Mouse (Mus musculus) myocyte (in vitro differentiated cells): Measurements from ENCODE around the gene Tiprl. TPM values are rescaled to one million over a fixed set of nuclear protein-coding genes. Genes with fewer than 3 reads are reported as not detected.

Source experiments
- H3K27me3 ChIP-seq: one replicate; pipeline ENCODE4 v1.6.1; 2011; ENCODE audit not compliant: control insufficient read depth, insufficient read depth, insufficient read length
- H3K36me3 ChIP-seq: one replicate; pipeline ENCODE4 v1.6.1; 2011; ENCODE audit not compliant: control insufficient read depth, insufficient read depth
- H3K4me2 ChIP-seq: one replicate; pipeline ENCODE4 v1.6.1; 2011; ENCODE audit warnings: low read depth, control low read depth
- H3K4me3 ChIP-seq: one replicate; pipeline ENCODE4 v1.5.1; 2011; ENCODE audit warnings: mild to moderate bottlenecking, control low read depth, moderate library complexity
- H3K79me2 ChIP-seq: one replicate; pipeline ENCODE4 v1.6.1; 2011; ENCODE audit not compliant: control insufficient read depth, insufficient read depth
- H3ac ChIP-seq: one replicate; pipeline ENCODE4 v1.6.1; 2011; ENCODE audit not compliant: control insufficient read depth, insufficient read length
- CEBPB ChIP-seq: IDR thresholded peaks from 2 replicates; pipeline ENCODE4 v1.6.1; 2011; ENCODE audit warnings: mild to moderate bottlenecking, moderate library complexity; ENCODE audit not compliant: poor library complexity, insufficient read depth, severe bottlenecking
- E2F4 ChIP-seq: IDR thresholded peaks from one replicate; pipeline ENCODE4 v1.6.1; 2011; ENCODE audit warnings: mild to moderate bottlenecking, control low read depth, moderate library complexity; ENCODE audit not compliant: insufficient read depth
- MAX ChIP-seq: IDR thresholded peaks from one replicate; pipeline ENCODE4 v1.6.1; 2011; ENCODE audit warnings: low read depth, mild to moderate bottlenecking, control low read depth
- MYOD1 ChIP-seq, 3 experiments: IDR thresholded peaks; one replicate each; pipeline ENCODE4 v1.6.1; 2011; ENCODE audit warnings: control low read depth in 2 of 3, low read depth in 2 of 3, mild to moderate bottlenecking in 2 of 3, moderate library complexity in 1 of 3; ENCODE audit not compliant: insufficient read length in 2 of 3, control insufficient read depth in 1 of 3
- MYOG ChIP-seq, 3 experiments: IDR thresholded peaks; one replicate each; pipeline ENCODE4 v1.6.1; 2011; ENCODE audit warnings: control low read depth in 2 of 3, low read depth in 2 of 3, mild to moderate bottlenecking in 2 of 3; ENCODE audit not compliant: insufficient read length in 2 of 3, control insufficient read depth in 1 of 3, insufficient read depth in 1 of 3
- POLR2A ChIP-seq: IDR thresholded peaks from one replicate; pipeline ENCODE4 v1.6.1; 2011; ENCODE audit warnings: low read depth, mild to moderate bottlenecking, control low read depth, moderate library complexity; ENCODE audit not compliant: insufficient read length
- POLR2AphosphoS2 ChIP-seq: IDR thresholded peaks from one replicate; pipeline ENCODE4 v1.6.1; 2011; ENCODE audit warnings: low read depth, control low read depth; ENCODE audit not compliant: insufficient read length
- REST ChIP-seq: IDR thresholded peaks from one replicate; pipeline ENCODE4 v1.6.1; 2011; ENCODE audit warnings: mild to moderate bottlenecking, control low read depth, moderate library complexity; ENCODE audit not compliant: insufficient read depth, insufficient read length
- SRF ChIP-seq: IDR thresholded peaks from one replicate; pipeline ENCODE4 v1.6.1; 2011; ENCODE audit warnings: low read depth; ENCODE audit not compliant: control insufficient read depth, insufficient read length
- TCF12 ChIP-seq: IDR thresholded peaks from one replicate; pipeline ENCODE4 v1.6.1; 2011; ENCODE audit warnings: mild to moderate bottlenecking, control low read depth; ENCODE audit not compliant: poor library complexity, insufficient read depth, severe bottlenecking
- TCF3 ChIP-seq: IDR thresholded peaks from one replicate; pipeline ENCODE4 v1.6.1; 2011; ENCODE audit warnings: low read depth, control low read depth; ENCODE audit not compliant: insufficient read length
- USF1 ChIP-seq: IDR thresholded peaks from one replicate; pipeline ENCODE4 v1.6.1; 2011; ENCODE audit warnings: low read depth, mild to moderate bottlenecking, control low read depth, moderate library complexity
- polyA plus RNA-seq: library from polyadenylated mRNA; unstranded; fragments of >200 nt; fragmentation: generic; extraction: Trizol; gene quantifications from one replicate; pipeline ENCODE4 v1.2.1, GENCODE M21; 2012; ENCODE audit warnings: missing spikeins

The Tiprl gene
- polyA plus RNA-seq, 1 experiment: 35.8 TPM

- Histone ChIP-seq H3K4me2 (no peak overlapping the region), H3K27me3 (no peaks in the 10 kb centered on the region), H3K79me2 (no peaks in the 10 kb centered on the region), H3K36me3 (peaks cover 40% of the 10 kb centered on the region), H3ac (no peak overlapping the region), H3K4me3 (no peak overlapping the region)
- TF ChIP-seq POLR2A (no peak), E2F4 (no peak), POLR2AphosphoS2 (no peak), MAX (no peak), USF1 (no peak), TCF12 (no peak), REST (no peak), MYOD1 (IDR thresholded peaks at IDR 0.05; ENCODE audit: control insufficient read depth in 1 of 3, insufficient read length in 2 of 3, low read depth in 2 of 3) (no peak), SRF (no peak), TCF3 (no peak), MYOG (IDR thresholded peaks at IDR 0.05; ENCODE audit: control insufficient read depth in 1 of 3, insufficient read depth in 1 of 3, insufficient read length in 2 of 3, low read depth in 2 of 3) (no peak), CEBPB (no peak)
Observed at GRCm38 (mm10) chr1:165185116-165185515, 51.7 kb downstream of the Tiprl start.

GRCm38 (mm10) chr1:165184178-165184577, 52.6 kb downstream of the Tiprl start:
- Histone ChIP-seq H3K79me2 (no peaks in the 10 kb centered on the region), H3K4me2 (no peak overlapping the region), H3ac (no peak overlapping the region), H3K4me3 (no peak overlapping the region), H3K27me3 (no peaks in the 10 kb centered on the region), H3K36me3 (peaks cover 44% of the 10 kb centered on the region)
- TF ChIP-seq POLR2AphosphoS2 (no peak), REST (no peak), MAX (no peak), SRF (no peak), E2F4 (no peak), POLR2A (no peak), USF1 (no peak), TCF12 (no peak), MYOG (IDR thresholded peaks at IDR 0.05; ENCODE audit: control insufficient read depth in 1 of 3, insufficient read depth in 1 of 3, insufficient read length in 2 of 3, low read depth in 2 of 3) (no peak), CEBPB (no peak), MYOD1 (IDR thresholded peaks at IDR 0.05; ENCODE audit: control insufficient read depth in 1 of 3, insufficient read length in 2 of 3, low read depth in 2 of 3) (no peak), TCF3 (no peak)

- Histone ChIP-seq H3K79me2 (no peaks in the 10 kb centered on the region), H3K27me3 (no peaks in the 10 kb centered on the region), H3K4me3 (no peak overlapping the region), H3ac (no peak overlapping the region), H3K4me2 (no peak overlapping the region), H3K36me3 (peaks cover 47% of the 10 kb centered on the region)
- TF ChIP-seq MYOD1 (IDR thresholded peaks at IDR 0.05; ENCODE audit: control insufficient read depth in 1 of 3, insufficient read length in 2 of 3, low read depth in 2 of 3) (peak in 2 of 3 experiments; percentile 81 to 93), SRF (no peak), USF1 (no peak), CEBPB (no peak), POLR2A (no peak), TCF3 (peak; percentile 31), MYOG (IDR thresholded peaks at IDR 0.05; ENCODE audit: control insufficient read depth in 1 of 3, insufficient read depth in 1 of 3, insufficient read length in 2 of 3, low read depth in 2 of 3) (peak; percentile 9 to 89 (median 49))
Observed at GRCm38 (mm10) chr1:165183400-165183799, 53.4 kb downstream of the Tiprl start.

- Histone ChIP-seq H3K36me3 (peaks cover 35% of the 10 kb centered on the region), H3K4me2 (no peak overlapping the region)
Observed at GRCm38 (mm10) chr1:165179321-165179720, 57.5 kb downstream of the Tiprl start.

GRCm38 (mm10) chr1:165178075-165178474, 58.7 kb downstream of the Tiprl start:
- H3K36me3 ChIP-seq: peaks cover 25% of the 10 kb centered on the region
- H3ac ChIP-seq: no peak overlapping the region
- H3K79me2 ChIP-seq: no peaks in the 10 kb centered on the region
- TF ChIP-seq POLR2AphosphoS2 (no peak), MYOD1 (IDR thresholded peaks at IDR 0.05; ENCODE audit: control insufficient read depth in 1 of 3, insufficient read length in 2 of 3, low read depth in 2 of 3) (no peak), MYOG (IDR thresholded peaks at IDR 0.05; ENCODE audit: control insufficient read depth in 1 of 3, insufficient read depth in 1 of 3, insufficient read length in 2 of 3, low read depth in 2 of 3) (no peak), REST (no peak), USF1 (no peak), MAX (no peak), POLR2A (no peak), SRF (no peak), TCF12 (no peak), CEBPB (no peak), TCF3 (no peak), E2F4 (no peak)
- no peaks in the 10 kb centered on the region for H3K27me3 ChIP-seq
- no peak overlapping the region for H3K4me2 ChIP-seq
- H3K4me3 ChIP-seq: no peak overlapping the region

More at GRCm38 (mm10) chr1:165179321-165179720, 57.5 kb downstream of the Tiprl start:
- no peaks in the 10 kb centered on the region for H3K27me3 ChIP-seq
- TF ChIP-seq SRF (no peak), TCF12 (no peak), REST (no peak), TCF3 (no peak)
- no peak overlapping the region for H3K4me3 ChIP-seq
- no peaks in the 10 kb centered on the region for H3K79me2 ChIP-seq
- H3ac ChIP-seq: no peak overlapping the region
